Mouse (Mus musculus) layer of hippocampus, postnatal 14 days (tissue): ENCODE results near the gene Ccl22. TPM values are rescaled to one million over a fixed set of nuclear protein-coding genes. Genes with fewer than 3 reads are reported as not detected.

ENCODE experiments used
- total RNA-seq, 2 experiments: library from RNA; stranded (reverse); gene quantifications; 2 replicates each; pipeline ENCODE4 v1.2.3; 2021

Ccl22 gene
- total RNA-seq, 2 experiments from 2014 or later, result 0.17 to 0.18 TPM

Other genes starting within 250 kb of the Ccl22 start
- gene Cpne2, start 212.6 kb upstream of the Ccl22 start, total RNA-seq, result 10 to 100 TPM; 53.2 to 67.5 TPM
- gene Rspry1, start 143.7 kb upstream of the Ccl22 start, total RNA-seq, result 10 to 100 TPM; 30.5 to 34.3 TPM
- 10 to 100 TPM; 42.1 to 44.5 TPM for gene Fam192a, start 143.6 kb upstream of the Ccl22 start, total RNA-seq
- gene Arl2bp, start 79.0 kb upstream of the Ccl22 start, total RNA-seq, result 100 to 1,000 TPM; 152 to 167 TPM
- gene Pllp, start 49.3 kb upstream of the Ccl22 start, total RNA-seq, result 10 to 100 TPM; 60.7 to 66.1 TPM
- gene Cx3cl1, start 26.4 kb downstream of the Ccl22 start, total RNA-seq, result 100 to 1,000 TPM; 458 to 482 TPM
- gene Ccl17, start 64.9 kb downstream of the Ccl22 start, total RNA-seq, result 10 to 100 TPM in 1 of 2 experiments, 1 to 10 TPM in 1; 7.3 to 11.1 TPM
- 10 to 100 TPM; 80.7 to 97.6 TPM for gene Coq9, start 92.7 kb downstream of the Ccl22 start, total RNA-seq
- 10 to 100 TPM; 76.1 to 88.0 TPM for gene Ciapin1, start 92.8 kb downstream of the Ccl22 start, total RNA-seq
- gene Polr2c, start 111.9 kb downstream of the Ccl22 start, total RNA-seq, result 10 to 100 TPM; 50.0 to 57.8 TPM
- 10 to 100 TPM; 50.2 to 54.1 TPM for gene Dok4, start 130.7 kb downstream of the Ccl22 start, total RNA-seq
- gene Ccdc102a, start 172.5 kb downstream of the Ccl22 start, total RNA-seq, result 1 to 10 TPM; 2.7 to 3.8 TPM
- gene Adgrg5, start 178.1 kb downstream of the Ccl22 start, total RNA-seq, result not detected
- gene Adgrg1, start 229.2 kb downstream of the Ccl22 start, total RNA-seq, result 100 to 1,000 TPM; 113 to 146 TPM